Mouse (Mus musculus) erythroid progenitor cell, adult 5-6 weeks (primary cell): ENCODE results near the gene Dcbld2. TPM values are rescaled to one million over a fixed set of nuclear protein-coding genes. Genes with fewer than 3 reads are reported as not detected.

Experiments
- total RNA-seq, 2 experiments: library from RNA; stranded (forward) in 1 of 2; stranded (reverse) in 1 of 2; fragments of 150-400 nt in 1 of 2; fragments of 186-747, 209-891 nt in 1 of 2; gene quantifications; 2 replicates each; pipeline versions ENCODE4 v1.2.3 to v1.2.4; 2015 to 2017; ENCODE audit warnings: low replicate concordance in 2 of 2

Gene Dcbld2
- total RNA-seq, 2 experiments from 2014 or later: 2.9 to 5.4 TPM

Other genes with a start within 250 kb of the Dcbld2 start
- gene St3gal6, start 115.8 kb downstream of the Dcbld2 start, total RNA-seq (2015; ENCODE audit: low replicate concordance): 106 and 111 TPM in 2 replicates
- gene St3gal6, start 115.8 kb downstream of the Dcbld2 start, total RNA-seq (2017; ENCODE audit: low replicate concordance): 119 and 127 TPM in 2 replicates
- gene Gm813, start 208.5 kb downstream of the Dcbld2 start, total RNA-seq (2015; ENCODE audit: low replicate concordance): not detected in 2 replicates
- gene Gm813, start 208.5 kb downstream of the Dcbld2 start, total RNA-seq (2017; ENCODE audit: low replicate concordance): not detected in 2 replicates
- not detected in 2 replicates for gene E330017A01Rik, start 230.3 kb downstream of the Dcbld2 start, total RNA-seq (2015; ENCODE audit: low replicate concordance)
- gene E330017A01Rik, start 230.3 kb downstream of the Dcbld2 start, total RNA-seq (2017; ENCODE audit: low replicate concordance): not detected in 2 replicates